Mouse (Mus musculus): ENCODE data around the gene Mettl15. TPM values are rescaled to one million over a fixed set of nuclear protein-coding genes. Genes with fewer than 3 reads are reported as not detected.
A peak's percentile ranks its signal among the peaks of the same experiment; 100 is the strongest.

Gene Mettl15
- polyA plus RNA-seq, 2 experiments, result 7.7 to 10.7 TPM

DNA sequence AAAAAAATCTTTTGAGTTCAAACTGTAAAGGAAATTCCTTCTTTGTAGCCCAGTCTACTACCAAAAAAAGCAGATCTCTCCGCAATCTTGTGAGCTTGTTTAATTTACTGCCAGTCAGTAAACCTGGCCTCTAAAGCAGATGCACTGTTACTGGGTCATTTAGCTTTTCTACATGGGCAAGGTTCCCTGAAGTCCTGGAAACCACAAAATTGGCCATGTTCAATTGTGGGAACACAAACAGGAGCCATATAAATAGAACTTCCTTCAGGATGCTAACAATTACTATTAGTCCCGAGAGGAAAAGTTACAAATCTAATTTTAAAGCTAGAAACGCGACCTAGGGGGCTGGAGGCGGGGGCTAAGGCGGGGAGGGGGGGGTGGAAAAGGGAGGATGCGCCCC is 3.0 kb downstream of the Mettl15 start:
- no peak overlapping the region; the same call in 1 of the 2 replicates for H3K27ac ChIP-seq (replicated peaks; ENCODE audit: low read depth, low read length)
- peak overlapping the region; percentile 54 for H3K4me2 ChIP-seq (replicated peaks; ENCODE audit: low read depth, low read length, severe bottlenecking)
- DNase-seq (ENCODE audit: low spot score) (no peak), ATAC-seq (ENCODE audit: low FRiP score, low read depth) (no peak)
- under 1% methylated on average over 7 of the region's 7 CpGs for whole genome bisulfite sequencing
- H3K4me3 ChIP-seq (replicated peaks; ENCODE audit: low read length), result peak overlapping the region; percentile 43
- TF ChIP-seq POLR2A (IDR thresholded peaks at IDR 0.05; ENCODE audit: borderline replicate concordance, extremely low read depth, insufficient read depth, insufficient read length), result no peak
- H3K9ac ChIP-seq (ENCODE audit: low read depth, low read length, severe bottlenecking), result peak overlapping the region; percentile 60
- H3K27me3 ChIP-seq (ENCODE audit: control insufficient read depth, insufficient read depth, low read length), result no peaks in the 10 kb centered on the region
- no peaks in the 10 kb centered on the region for H3K4me1 ChIP-seq (ENCODE audit: control insufficient read depth, insufficient read depth, low read length)
- no peaks in the 10 kb centered on the region for H3K36me3 ChIP-seq (ENCODE audit: control insufficient read depth, insufficient read depth, low read length)
- H3K9me3 ChIP-seq (ENCODE audit: control insufficient read depth, low read length), result no peaks in the 10 kb centered on the region

DNA sequence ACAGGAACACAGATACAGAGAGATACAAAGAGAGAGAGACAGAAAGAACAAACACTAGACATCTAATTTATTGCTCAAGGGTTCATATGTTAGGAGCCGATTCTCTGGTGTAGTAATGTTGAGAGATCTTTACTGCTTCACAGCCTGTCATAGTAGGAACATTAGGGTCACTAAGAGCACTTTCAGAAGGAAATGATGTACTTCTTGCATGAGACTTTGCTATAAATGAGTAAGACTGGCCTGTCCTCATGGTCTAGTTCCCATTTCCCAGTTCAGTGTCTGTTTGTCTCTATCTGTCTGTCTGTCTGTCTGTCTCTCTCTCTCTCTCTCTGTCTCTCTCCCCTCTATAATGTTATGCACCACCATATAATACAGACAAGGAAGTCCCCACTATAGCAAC is 7.5 kb downstream of the Mettl15 start:
- no peaks in the 10 kb centered on the region for H3K4me1 ChIP-seq (ENCODE audit: control insufficient read depth, insufficient read depth, low read length)
- H3K36me3 ChIP-seq (ENCODE audit: control insufficient read depth, insufficient read depth, low read length), result no peaks in the 10 kb centered on the region
- DNase-seq (ENCODE audit: low spot score), result no peak
- no peaks in the 10 kb centered on the region for H3K27me3 ChIP-seq (ENCODE audit: control insufficient read depth, insufficient read depth, low read length)
- WGBS, result 83% methylated on average over 1 of the region's 1 CpGs
- H3K4me3 ChIP-seq (replicated peaks; ENCODE audit: low read length), result no peak overlapping the region
- H3K9me3 ChIP-seq (ENCODE audit: control insufficient read depth, low read length), result no peaks in the 10 kb centered on the region
- no peak for TF ChIP-seq POLR2A (IDR thresholded peaks at IDR 0.05; ENCODE audit: borderline replicate concordance, extremely low read depth, insufficient read depth, insufficient read length)
- ATAC-seq (ENCODE audit: low FRiP score, low read depth), result no peak
- no peak overlapping the region for H3K9ac ChIP-seq (ENCODE audit: low read depth, low read length, severe bottlenecking)
- no peak overlapping the region for H3K4me2 ChIP-seq (replicated peaks; ENCODE audit: low read depth, low read length, severe bottlenecking)
- no peak overlapping the region for H3K27ac ChIP-seq (replicated peaks; ENCODE audit: low read depth, low read length)

GRCm38 (mm10) chr2:109262779-109263178 is 17.8 kb downstream of the Mettl15 start:
- Histone ChIP-seq H3K4me1 (ENCODE audit: control insufficient read depth, insufficient read depth, low read length) (no peaks in the 10 kb centered on the region), H3K9me3 (ENCODE audit: control insufficient read depth, low read length) (no peaks in the 10 kb centered on the region), H3K9ac (ENCODE audit: low read depth, low read length, severe bottlenecking) (no peak overlapping the region), H3K4me3 (replicated peaks; ENCODE audit: low read length) (no peak overlapping the region), H3K27ac (replicated peaks; ENCODE audit: low read depth, low read length) (no peak overlapping the region), H3K27me3 (ENCODE audit: control insufficient read depth, insufficient read depth, low read length) (no peaks in the 10 kb centered on the region), H3K36me3 (ENCODE audit: control insufficient read depth, insufficient read depth, low read length) (no peaks in the 10 kb centered on the region), H3K4me2 (replicated peaks; ENCODE audit: low read depth, low read length, severe bottlenecking) (no peak overlapping the region)
- no peak for DNase-seq (ENCODE audit: low spot score)
- no peak for TF ChIP-seq POLR2A (IDR thresholded peaks at IDR 0.05; ENCODE audit: borderline replicate concordance, extremely low read depth, insufficient read depth, insufficient read length)
- 88% methylated on average over 1 of the region's 1 CpGs for WGBS
- no peak for ATAC-seq (ENCODE audit: low FRiP score, low read depth)

DNA sequence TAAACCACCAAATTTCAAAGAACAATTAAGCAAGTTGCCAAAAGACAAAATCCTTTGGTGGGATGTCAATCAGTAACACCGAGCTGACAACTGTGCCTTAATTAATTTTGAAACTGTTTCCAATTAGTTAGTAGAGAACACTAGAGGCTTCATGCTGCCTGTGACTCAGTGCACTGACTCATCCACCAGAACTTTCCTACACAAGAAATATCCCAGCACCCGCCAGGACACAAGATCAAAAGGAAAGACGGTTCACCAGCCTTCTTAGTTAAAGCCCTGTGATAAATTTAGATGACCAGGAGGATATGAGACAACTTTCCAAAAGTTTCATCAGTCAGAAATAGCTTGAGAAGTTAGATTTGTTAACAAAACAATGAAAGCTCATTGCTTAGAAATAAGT is 38.6 kb downstream of the Mettl15 start:
- H3K4me3 ChIP-seq (replicated peaks; ENCODE audit: low read length), result no peak overlapping the region
- no peaks in the 10 kb centered on the region for H3K4me1 ChIP-seq (ENCODE audit: control insufficient read depth, insufficient read depth, low read length)
- no peaks in the 10 kb centered on the region for H3K36me3 ChIP-seq (ENCODE audit: control insufficient read depth, insufficient read depth, low read length)
- H3K4me2 ChIP-seq (replicated peaks; ENCODE audit: low read depth, low read length, severe bottlenecking), result no peak overlapping the region
- no peak overlapping the region for H3K9ac ChIP-seq (ENCODE audit: low read depth, low read length, severe bottlenecking)
- no peak overlapping the region for H3K27ac ChIP-seq (replicated peaks; ENCODE audit: low read depth, low read length)
- WGBS, result 21% methylated on average over 3 of the region's 3 CpGs
- no peak for DNase-seq (ENCODE audit: low spot score)
- H3K9me3 ChIP-seq (ENCODE audit: control insufficient read depth, low read length), result no peaks in the 10 kb centered on the region
- ATAC-seq (ENCODE audit: low FRiP score, low read depth), result no peak
- no peak for TF ChIP-seq POLR2A (IDR thresholded peaks at IDR 0.05; ENCODE audit: borderline replicate concordance, extremely low read depth, insufficient read depth, insufficient read length)
- no peaks in the 10 kb centered on the region for H3K27me3 ChIP-seq (ENCODE audit: control insufficient read depth, insufficient read depth, low read length)

DNA sequence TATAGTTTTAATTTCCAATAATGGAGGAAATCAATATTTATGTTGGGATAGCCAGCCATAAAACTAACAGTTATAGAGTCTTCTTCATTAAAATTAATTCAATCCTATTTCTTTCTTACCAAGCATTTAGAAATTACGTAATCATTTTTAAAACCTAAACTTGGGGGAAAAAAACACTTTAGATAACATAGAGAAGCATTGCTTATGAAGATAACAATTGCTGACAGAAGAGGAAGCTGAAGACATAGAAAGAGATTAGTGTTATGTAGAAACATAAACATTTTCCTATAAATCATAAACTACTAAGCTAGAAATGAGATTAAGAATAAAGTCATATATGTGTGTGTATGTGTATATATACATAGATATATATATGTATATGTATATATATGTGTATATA is 44.8 kb downstream of the Mettl15 start:
- no peak overlapping the region for H3K4me3 ChIP-seq (replicated peaks; ENCODE audit: low read length)
- ATAC-seq (ENCODE audit: low FRiP score, low read depth) (no peak), DNase-seq (ENCODE audit: low spot score) (no peak)
- H3K9me3 ChIP-seq (ENCODE audit: control insufficient read depth, low read length), result no peaks in the 10 kb centered on the region
- H3K36me3 ChIP-seq (ENCODE audit: control insufficient read depth, insufficient read depth, low read length), result no peaks in the 10 kb centered on the region
- H3K27me3 ChIP-seq (ENCODE audit: control insufficient read depth, insufficient read depth, low read length), result no peaks in the 10 kb centered on the region
- H3K4me1 ChIP-seq (ENCODE audit: control insufficient read depth, insufficient read depth, low read length), result no peaks in the 10 kb centered on the region
- no peak overlapping the region for H3K9ac ChIP-seq (ENCODE audit: low read depth, low read length, severe bottlenecking)
- 91% methylated on average over 1 of the region's 1 CpGs for WGBS
- H3K27ac ChIP-seq (replicated peaks; ENCODE audit: low read depth, low read length), result no peak overlapping the region
- no peak for TF ChIP-seq POLR2A (IDR thresholded peaks at IDR 0.05; ENCODE audit: borderline replicate concordance, extremely low read depth, insufficient read depth, insufficient read length)
- no peak overlapping the region for H3K4me2 ChIP-seq (replicated peaks; ENCODE audit: low read depth, low read length, severe bottlenecking)

DNA sequence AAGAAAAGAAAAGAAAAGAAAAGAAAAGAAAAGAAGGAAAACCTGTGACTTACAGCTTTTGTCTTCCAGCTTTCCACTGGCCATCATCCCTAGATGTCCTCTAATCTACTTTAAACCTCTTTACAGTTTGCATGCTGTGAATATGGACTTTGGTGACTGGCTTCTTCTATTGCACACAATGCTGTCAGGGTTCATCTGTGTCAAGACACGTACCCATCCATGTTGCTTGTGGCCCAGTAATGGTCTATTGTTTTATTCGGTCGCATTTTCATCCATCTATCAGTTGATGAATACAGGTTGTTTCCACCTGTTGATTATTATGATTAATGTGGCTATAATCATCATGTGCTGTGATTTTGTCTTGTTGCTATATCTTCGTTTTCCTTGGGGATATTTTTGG is 46.7 kb downstream of the Mettl15 start:
- Histone ChIP-seq H3K4me3 (replicated peaks; ENCODE audit: low read length) (no peak overlapping the region), H3K9me3 (ENCODE audit: control insufficient read depth, low read length) (no peaks in the 10 kb centered on the region), H3K36me3 (ENCODE audit: control insufficient read depth, insufficient read depth, low read length) (no peaks in the 10 kb centered on the region), H3K27ac (replicated peaks; ENCODE audit: low read depth, low read length) (no peak overlapping the region), H3K4me1 (ENCODE audit: control insufficient read depth, insufficient read depth, low read length) (no peaks in the 10 kb centered on the region), H3K4me2 (replicated peaks; ENCODE audit: low read depth, low read length, severe bottlenecking) (no peak overlapping the region), H3K27me3 (ENCODE audit: control insufficient read depth, insufficient read depth, low read length) (no peaks in the 10 kb centered on the region), H3K9ac (ENCODE audit: low read depth, low read length, severe bottlenecking) (no peak overlapping the region)
- WGBS, result 85% methylated on average over 4 of the region's 4 CpGs
- no peak for TF ChIP-seq POLR2A (IDR thresholded peaks at IDR 0.05; ENCODE audit: borderline replicate concordance, extremely low read depth, insufficient read depth, insufficient read length)
- no peak for ATAC-seq (ENCODE audit: low FRiP score, low read depth)
- no peak for DNase-seq (ENCODE audit: low spot score)
